Mouse (Mus musculus): Measurements from ENCODE around the gene Akr1b7.

Akr1b7 gene

GRCm38 (mm10) chr6:34439006-34439405 lies 26.9 kb downstream of the Akr1b7 start:
- DNase-seq (ENCODE audit: low read depth, low spot score) = no peak

- no peak for DNase-seq (ENCODE audit: low read depth, low spot score)
Measured at GRCm38 (mm10) chr6:34441556-34442257, 29.6 kb downstream of the Akr1b7 start.

GRCm38 (mm10) chr6:34443791-34444190 lies 31.7 kb downstream of the Akr1b7 start:
- peak; percentile 13 for DNase-seq (ENCODE audit: low read depth, low spot score)

GRCm38 (mm10) chr6:34447961-34448360 lies 35.8 kb downstream of the Akr1b7 start:
- DNase-seq (ENCODE audit: low read depth, low spot score) = peak; percentile 48

- DNase-seq (ENCODE audit: low read depth, low spot score) = no peak
Measured at GRCm38 (mm10) chr6:34448696-34449095, 36.6 kb downstream of the Akr1b7 start.

- DNase-seq (ENCODE audit: low read depth, low spot score) = no peak
Measured at GRCm38 (mm10) chr6:34452963-34453770, 41.0 kb downstream of the Akr1b7 start.

GRCm38 (mm10) chr6:34459456-34459855 lies 47.3 kb downstream of the Akr1b7 start:
- no peak for DNase-seq (ENCODE audit: low read depth, low spot score)

- no peak for DNase-seq (ENCODE audit: low read depth, low spot score)
Measured at GRCm38 (mm10) chr6:34460651-34461050, 48.5 kb downstream of the Akr1b7 start.

- no peak for DNase-seq (ENCODE audit: low read depth, low spot score)
Measured at GRCm38 (mm10) chr6:34463582-34463981, 51.4 kb downstream of the Akr1b7 start.

GRCm38 (mm10) chr6:34471434-34472110 lies 59.4 kb downstream of the Akr1b7 start:
- DNase-seq (ENCODE audit: low read depth, low spot score) = no peak

Measured in skeletal muscle tissue, adult 2 months (tissue).